ENCODE assay signal across 8 mouse cellular contexts in genomic region chr9:48479838-48480410, GRCm38 (mm10). TPM values are rescaled to one million over a fixed set of nuclear protein-coding genes. Genes with fewer than 3 reads are reported as not detected.
DNase-seq lines count a peak whose midpoint lies in the region; ATAC-seq and TF ChIP-seq lines count a peak whose summit lies in the region.

No protein-coding gene starts in this region.

- H3K27ac ChIP-seq in heart, embryonic 12.5 days (ENCODE audit: poor library complexity, severe bottlenecking): no peak overlapping the region
- no peak overlapping the region for H3K27ac ChIP-seq in forebrain, embryonic 14.5 days (ENCODE audit: low read depth, low read length)
- peak overlapping the region; percentile 82 for H3K27ac ChIP-seq in liver, embryonic 13.5 days
- H3K27ac ChIP-seq in stomach, postnatal 0 days (replicated peaks): peak overlapping the region; percentile 61

- H3K27me3 ChIP-seq in heart, embryonic 12.5 days (replicated peaks): no peaks in the 10 kb centered on the region
- no peaks in the 10 kb centered on the region for H3K27me3 ChIP-seq in G1E (ENCODE audit: insufficient read depth, low read length)
- no peaks in the 10 kb centered on the region for H3K27me3 ChIP-seq in forebrain, embryonic 14.5 days (replicated peaks; ENCODE audit: control insufficient read depth, insufficient read depth, low read length)
- H3K27me3 ChIP-seq in liver, embryonic 13.5 days: no peaks in the 10 kb centered on the region
- no peaks in the 10 kb centered on the region for H3K27me3 ChIP-seq in stomach, postnatal 0 days (ENCODE audit: control insufficient read depth, insufficient read depth, low read length)

- peak overlapping the region; percentile 79 for H3K4me3 ChIP-seq in heart, embryonic 12.5 days
- peak overlapping the region; percentile 99 for H3K4me3 ChIP-seq in G1E (ENCODE audit: low read depth, low read length)
- peak overlapping the region; percentile 78 for H3K4me3 ChIP-seq in forebrain, embryonic 14.5 days (ENCODE audit: low read depth, low read length)
- H3K4me3 ChIP-seq in liver, embryonic 13.5 days (replicated peaks): peak overlapping the region; percentile 83
- peak overlapping the region; percentile 81 for H3K4me3 ChIP-seq in stomach, postnatal 0 days (ENCODE audit: low read depth, low read length)

- no peak for TF ChIP-seq EP300 in stomach, postnatal 0 days (optimal IDR thresholded peaks at IDR 0.05)

- peak overlapping the region; percentile 93 for H3K4me2 ChIP-seq in heart, embryonic 12.5 days
- peak overlapping the region; percentile 88 for H3K4me2 ChIP-seq in forebrain, embryonic 14.5 days (ENCODE audit: low read length)
- H3K4me2 ChIP-seq in liver, embryonic 13.5 days: peak overlapping the region; percentile 96
- peak overlapping the region; percentile 88 for H3K4me2 ChIP-seq in stomach, postnatal 0 days (replicated peaks; ENCODE audit: low read depth)

- 6% methylated on average over 25 of the region's 25 CpGs for WGBS in heart, embryonic 12.5 days
- WGBS in forebrain, embryonic 14.5 days: 6% methylated on average over 25 of the region's 25 CpGs
- 4% methylated on average over 25 of the region's 25 CpGs for WGBS in liver, embryonic 13.5 days (ENCODE audit: insufficient replicate concordance)
- 6% methylated on average over 22 of the region's 25 CpGs for WGBS in stomach, postnatal 0 days

- peak overlapping the region; percentile 92 for H3K9ac ChIP-seq in heart, embryonic 12.5 days
- H3K9ac ChIP-seq in forebrain, embryonic 14.5 days (ENCODE audit: low read length): peak overlapping the region; percentile 78
- H3K9ac ChIP-seq in liver, embryonic 13.5 days: peak overlapping the region; percentile 92
- H3K9ac ChIP-seq in stomach, postnatal 0 days (ENCODE audit: low read length): peak overlapping the region; percentile 79

- no peak for TF ChIP-seq CTCF in G1E (IDR thresholded peaks at IDR 0.05; ENCODE audit: low read depth, low read length)
- TF ChIP-seq CTCF in stomach, postnatal 0 days (IDR thresholded peaks at IDR 0.05; ENCODE audit: low read depth): no peak

- no peak for DNase-seq in heart, postnatal 10 days
- peak; percentile 27 for DNase-seq in G1E (ENCODE audit: low spot score)
- DNase-seq in forebrain, embryonic 14.5 days (ENCODE audit: low spot score): no peak
- no peak for DNase-seq in liver, embryonic 13.5 days
- no peak for DNase-seq in stomach, postnatal 0 days (ENCODE audit: low spot score)
- no peak for DNase-seq in right cerebral cortex, postnatal 4 days
- no peak for DNase-seq in testis, postnatal 10 days (ENCODE audit: low spot score)

- H3K36me3 ChIP-seq in heart, embryonic 12.5 days: peaks cover 25% of the 10 kb centered on the region
- peaks cover 42% of the 10 kb centered on the region for H3K36me3 ChIP-seq in G1E (replicated peaks)
- peaks cover 9% of the 10 kb centered on the region; the same call in 1 of the 2 replicates for H3K36me3 ChIP-seq in forebrain, embryonic 14.5 days (ENCODE audit: control insufficient read depth, insufficient read depth, low read length)
- H3K36me3 ChIP-seq in liver, embryonic 13.5 days: peaks cover 32% of the 10 kb centered on the region
- 0 out of 2 replicates have a peak, but pooled peaks cover 5% of the 10 kb centered on the region for H3K36me3 ChIP-seq in stomach, postnatal 0 days (ENCODE audit: control insufficient read depth, insufficient read depth, low read length)

- peak; percentile 54 for ATAC-seq in heart, embryonic 12.5 days (ENCODE audit: insufficient number of reproducible peaks, low FRiP score)
- ATAC-seq in G1E (ENCODE audit: extremely low read depth, insufficient number of reproducible peaks, low FRiP score, poor library complexity, severe bottlenecking): no peak
- ATAC-seq in forebrain, embryonic 14.5 days: peak; percentile 63
- ATAC-seq in liver, embryonic 13.5 days (ENCODE audit: low read depth): peak; percentile 24
- peak; percentile 36 for ATAC-seq in stomach, postnatal 0 days (ENCODE audit: low FRiP score, low TSS enrichment)

- intact Hi-C loops in heart, postnatal 10 days (cut with DNase I): loop anchor here (2.0 kb wide), 1 partner anchor 15 kb away; the partner anchor contains the start of genes Gm5617 and Rbm7

- no peaks in the 10 kb centered on the region for H3K9me3 ChIP-seq in heart, embryonic 12.5 days (replicated peaks)
- no peaks in the 10 kb centered on the region for H3K9me3 ChIP-seq in G1E (replicated peaks)
- no peaks in the 10 kb centered on the region for H3K9me3 ChIP-seq in forebrain, embryonic 14.5 days (replicated peaks; ENCODE audit: control insufficient read depth, low read length)
- H3K9me3 ChIP-seq in liver, embryonic 13.5 days (replicated peaks): no peaks in the 10 kb centered on the region
- no peaks in the 10 kb centered on the region for H3K9me3 ChIP-seq in stomach, postnatal 0 days (ENCODE audit: control insufficient read depth, low read length)

- H3K4me1 ChIP-seq in heart, embryonic 12.5 days (replicated peaks): peaks cover 12% of the 10 kb centered on the region
- peaks cover 59% of the 10 kb centered on the region for H3K4me1 ChIP-seq in G1E (ENCODE audit: insufficient read depth, low read depth, low read length)
- peaks cover 3% of the 10 kb centered on the region; the same call in 1 of the 2 replicates for H3K4me1 ChIP-seq in forebrain, embryonic 14.5 days (ENCODE audit: control insufficient read depth, insufficient read depth, low read length)
- peaks cover 51% of the 10 kb centered on the region for H3K4me1 ChIP-seq in liver, embryonic 13.5 days (replicated peaks)
- H3K4me1 ChIP-seq in stomach, postnatal 0 days (replicated peaks; ENCODE audit: control insufficient read depth, insufficient read depth): no peaks in the 10 kb centered on the region

RNA-seq across cellular contexts. Expression of gene Rexo2, which starts 0.5 kb away (rescaled TPM):
- 96.4 and 102 TPM in 2 replicates for polyA plus RNA-seq in heart, embryonic 12.5 days (2016; fragmentation: Nextera tagmentation; extraction: Ambion mirVana)
- 10 to 100 TPM; 65.3 to 67.9 TPM for total RNA-seq in heart, postnatal 10 days (2021)
- 259 and 329 TPM in 2 replicates for total RNA-seq in G1E (2014; fragmentation: Nextera tagmentation)
- 278 and 280 TPM in 2 replicates for total RNA-seq in G1E (2017)
- 226 and 248 TPM in 2 replicates for polyA plus RNA-seq in G1E (2012)
- 87.6 and 96.1 TPM in 2 replicates for polyA plus RNA-seq in forebrain, embryonic 14.5 days (2014; fragmentation: Nextera tagmentation; extraction: Ambion mirVana)
- polyA plus RNA-seq in liver, embryonic 13.5 days (2015; fragmentation: Nextera tagmentation; extraction: Ambion mirVana): 153 and 162 TPM in 2 replicates
- 152 and 172 TPM in 2 replicates for polyA plus RNA-seq in stomach, postnatal 0 days (2015; fragmentation: Nextera tagmentation; extraction: Ambion mirVana)

RNA-seq across cellular contexts. Expression of gene Rbm7, which starts 15.2 kb away (rescaled TPM):
- polyA plus RNA-seq in heart, embryonic 12.5 days (2016; fragmentation: Nextera tagmentation; extraction: Ambion mirVana): 86.0 and 91.2 TPM in 2 replicates
- total RNA-seq in heart, postnatal 10 days (2021): 10 to 100 TPM; 30.6 to 34.9 TPM
- total RNA-seq in G1E (2014; fragmentation: Nextera tagmentation) (115 and 118 TPM in 2 replicates), G1E (2017) (154 and 155 TPM in 2 replicates)
- 42.1 and 58.6 TPM in 2 replicates for polyA plus RNA-seq in G1E (2012)
- polyA plus RNA-seq in forebrain, embryonic 14.5 days (2014; fragmentation: Nextera tagmentation; extraction: Ambion mirVana): 107 and 111 TPM in 2 replicates
- 65.7 and 76.7 TPM in 2 replicates for polyA plus RNA-seq in liver, embryonic 13.5 days (2015; fragmentation: Nextera tagmentation; extraction: Ambion mirVana)
- polyA plus RNA-seq in stomach, postnatal 0 days (2015; fragmentation: Nextera tagmentation; extraction: Ambion mirVana): 86.8 and 87.9 TPM in 2 replicates

RNA-seq across cellular contexts. Expression of gene Gm5617, which starts 15.3 kb away (rescaled TPM):
- 33.4 and 33.8 TPM in 2 replicates for polyA plus RNA-seq in heart, embryonic 12.5 days (2016; fragmentation: Nextera tagmentation; extraction: Ambion mirVana)
- 10 to 100 TPM; 26.4 TPM for total RNA-seq in heart, postnatal 10 days (2021)
- total RNA-seq in G1E (2014; fragmentation: Nextera tagmentation) (90.9 and 98.0 TPM in 2 replicates), G1E (2017) (39.2 and 44.0 TPM in 2 replicates)
- polyA plus RNA-seq in G1E (2012): 94.6 and 96.1 TPM in 2 replicates
- polyA plus RNA-seq in forebrain, embryonic 14.5 days (2014; fragmentation: Nextera tagmentation; extraction: Ambion mirVana): 24.5 and 37.3 TPM in 2 replicates
- 16.2 and 17.3 TPM in 2 replicates for polyA plus RNA-seq in liver, embryonic 13.5 days (2015; fragmentation: Nextera tagmentation; extraction: Ambion mirVana)
- polyA plus RNA-seq in stomach, postnatal 0 days (2015; fragmentation: Nextera tagmentation; extraction: Ambion mirVana): 49.6 and 50.4 TPM in 2 replicates

Comparison
In these comparisons a context has a peak if more than half of its experiments do, and no peak if none do; other contexts are left out.
1. H3K27ac ChIP-seq: peak in liver, embryonic 13.5 days (single experiment) and stomach, postnatal 0 days (single experiment); none in heart, embryonic 12.5 days (single experiment) and forebrain, embryonic 14.5 days (single experiment).
2. Peak in every context shown above with its lines, with median percentiles within 50 percentile points of each other: H3K4me2 ChIP-seq, H3K4me3 ChIP-seq and H3K9ac ChIP-seq.